Mouse (Mus musculus): ENCODE measurements around the gene Inka1. TPM values are rescaled to one million over a fixed set of nuclear protein-coding genes. Genes with fewer than 3 reads are reported as not detected.

Inka1 gene
- total RNA-seq (2014; rRNA removed) (0.87 and 1.3 TPM in 2 replicates), polyA plus RNA-seq (2012; rRNA removed) (1.1 and 1.7 TPM in 2 replicates)

DNA sequence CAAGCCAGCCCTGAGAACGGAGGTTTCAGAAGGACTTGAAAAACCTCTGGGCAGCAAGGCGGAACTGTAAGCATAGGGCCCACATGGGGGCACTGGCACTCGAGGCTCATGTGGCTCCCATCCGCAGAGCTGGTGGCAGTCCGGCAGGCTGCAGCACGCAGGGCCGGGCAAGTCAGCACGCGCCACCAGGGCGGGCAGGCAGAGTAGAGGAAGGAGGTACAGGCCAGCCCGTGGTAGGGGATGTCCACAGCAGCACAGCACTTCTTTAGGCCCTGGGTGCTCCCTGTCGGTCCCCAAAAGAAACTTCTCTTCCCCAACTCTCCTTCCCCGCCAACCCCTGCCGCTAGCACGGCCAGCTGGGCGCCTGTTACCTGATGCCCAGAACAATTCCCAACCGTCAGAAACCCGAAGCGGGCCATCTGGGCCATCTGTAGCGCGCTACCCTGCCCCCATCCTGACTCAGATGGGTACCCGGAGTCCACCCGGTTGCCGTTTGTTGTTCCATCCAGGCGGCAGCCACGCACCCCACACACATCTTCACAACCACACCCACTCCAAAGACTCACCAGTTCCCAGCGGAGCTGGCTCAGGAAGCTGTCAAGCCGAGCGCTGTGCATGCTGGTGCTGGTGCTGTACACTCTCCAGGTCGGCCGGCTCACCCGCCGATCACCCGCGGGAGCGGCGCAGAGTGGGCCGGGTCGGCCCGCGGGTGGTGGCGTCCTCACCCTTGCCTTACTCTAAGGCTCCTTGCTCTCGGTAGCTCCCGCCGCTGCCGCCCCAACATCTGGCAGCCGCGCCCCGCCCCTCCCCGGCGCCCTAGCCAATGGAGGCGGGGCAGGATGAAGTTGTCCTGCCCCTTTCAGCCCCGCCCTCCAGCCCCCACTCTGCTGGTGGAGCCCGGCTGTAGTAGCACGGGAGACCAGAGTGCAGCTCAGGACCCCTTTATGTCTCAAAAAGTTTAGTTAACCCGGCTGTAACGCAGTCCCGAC, at the start of gene Inka1:
Inka1 (minus strand) TSS at position 749 of the 989 bp plus-strand sequence.
- Histone ChIP-seq H3K4me3 (ENCODE audit: insufficient read depth, low read depth, low read length) (peak within 1 kb of the TSS; percentile 65), H3K79me2 (ENCODE audit: control insufficient read depth, insufficient read depth, low read length) (no peaks in the 10 kb centered on the region), H3K36me3 (ENCODE audit: control insufficient read depth, insufficient read depth, low read length) (no peaks in the 10 kb centered on the region), H3K9ac (ENCODE audit: low read depth, low read length) (peak within 1 kb of the TSS; percentile 48), H3K27ac (replicated peaks; ENCODE audit: insufficient read depth, low read depth, low read length) (peak within 1 kb of the TSS; percentile 11), H3K4me1 (ENCODE audit: control insufficient read depth, insufficient read depth, low read length) (peaks cover 10% of the 10 kb centered on the region; the same call in 1 of the 2 replicates), H3K27me3 (ENCODE audit: control insufficient read depth, insufficient read depth, low read length) (no peaks in the 10 kb centered on the region)
- DNase-seq (ENCODE audit: extremely low read depth, low read depth, low spot score): peak; percentile 27
- WGBS: 9% methylated on average over 58 of the region's 58 CpGs
- TF ChIP-seq CTCF (IDR thresholded peaks at IDR 0.05; ENCODE audit: low read depth, low read length) (no peak), POLR2A (IDR thresholded peaks at IDR 0.05; ENCODE audit: extremely low read depth, insufficient read depth, low read length) (0 out of 2 replicates have a peak, but pooled peaks have one; percentile 38)

DNA sequence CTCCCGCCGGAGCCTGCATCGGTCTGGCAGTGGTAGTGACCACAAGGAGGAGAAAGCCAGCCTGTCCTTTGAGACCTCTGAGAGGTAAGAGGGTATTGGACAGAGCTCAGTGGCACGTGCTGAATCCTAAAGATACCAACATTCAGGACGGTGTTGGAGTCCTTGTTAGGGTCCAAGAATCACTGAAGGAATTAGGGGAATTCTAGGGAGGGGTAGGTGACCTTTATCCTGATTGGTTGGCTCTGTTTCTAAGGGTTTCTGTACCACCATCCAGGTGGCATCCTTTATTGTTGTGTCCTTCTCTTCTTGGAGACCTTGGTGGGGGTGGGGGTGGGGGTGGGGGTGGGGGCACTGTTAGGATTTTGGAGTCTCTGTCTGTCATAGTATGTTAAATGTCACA, 46.4 kb upstream of the Inka1 start:
- Histone ChIP-seq H3K79me2 (ENCODE audit: control insufficient read depth, insufficient read depth, low read length) (peaks cover 7% of the 10 kb centered on the region; the same call in 1 of the 2 replicates), H3K27me3 (ENCODE audit: control insufficient read depth, insufficient read depth, low read length) (no peaks in the 10 kb centered on the region), H3K9ac (ENCODE audit: low read depth, low read length) (no peak overlapping the region), H3K27ac (replicated peaks; ENCODE audit: insufficient read depth, low read depth, low read length) (no peak overlapping the region), H3K36me3 (ENCODE audit: control insufficient read depth, insufficient read depth, low read length) (peaks cover 19% of the 10 kb centered on the region), H3K4me1 (ENCODE audit: control insufficient read depth, insufficient read depth, low read length) (no peaks in the 10 kb centered on the region), H3K4me3 (ENCODE audit: insufficient read depth, low read depth, low read length) (no peak overlapping the region)
- no peak for DNase-seq (ENCODE audit: extremely low read depth, low read depth, low spot score)
- 90% methylated on average over 5 of the region's 5 CpGs for WGBS
- TF ChIP-seq CTCF (IDR thresholded peaks at IDR 0.05; ENCODE audit: low read depth, low read length): no peak

DNA sequence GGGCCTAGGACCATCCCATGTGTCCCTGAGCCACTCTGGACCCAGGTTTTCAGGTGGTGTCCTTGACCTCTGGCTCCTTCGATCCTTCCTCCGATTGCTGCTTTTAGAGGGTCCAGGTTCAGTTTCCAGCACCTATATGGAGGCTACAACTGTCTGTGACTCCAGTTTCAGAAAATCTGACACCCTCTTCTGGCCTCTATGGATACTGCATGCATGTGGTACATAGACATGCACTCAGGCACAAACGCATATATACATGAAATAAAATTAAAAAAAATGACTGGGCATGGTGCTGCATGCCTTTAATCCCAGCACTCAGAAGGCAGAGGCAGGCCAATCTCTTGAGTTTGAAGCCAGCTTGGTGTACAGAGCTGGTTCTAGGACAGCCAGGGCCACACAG, 42.2 kb upstream of the Inka1 start:
- Histone ChIP-seq H3K4me3 (ENCODE audit: insufficient read depth, low read depth, low read length) (no peak overlapping the region), H3K9ac (ENCODE audit: low read depth, low read length) (no peak overlapping the region), H3K36me3 (ENCODE audit: control insufficient read depth, insufficient read depth, low read length) (peaks cover 33% of the 10 kb centered on the region), H3K4me1 (ENCODE audit: control insufficient read depth, insufficient read depth, low read length) (peaks cover 2% of the 10 kb centered on the region; the same call in 1 of the 2 replicates), H3K27ac (replicated peaks; ENCODE audit: insufficient read depth, low read depth, low read length) (no peak overlapping the region), H3K79me2 (ENCODE audit: control insufficient read depth, insufficient read depth, low read length) (peaks cover 12% of the 10 kb centered on the region; the same call in 1 of the 2 replicates), H3K27me3 (ENCODE audit: control insufficient read depth, insufficient read depth, low read length) (no peaks in the 10 kb centered on the region)
- no peak for TF ChIP-seq CTCF (IDR thresholded peaks at IDR 0.05; ENCODE audit: low read depth, low read length)
- no peak for TF ChIP-seq POLR2A (IDR thresholded peaks at IDR 0.05; ENCODE audit: extremely low read depth, insufficient read depth, low read length)
- DNase-seq (ENCODE audit: extremely low read depth, low read depth, low spot score): no peak
- 98% methylated on average over 3 of the region's 3 CpGs for WGBS

DNA sequence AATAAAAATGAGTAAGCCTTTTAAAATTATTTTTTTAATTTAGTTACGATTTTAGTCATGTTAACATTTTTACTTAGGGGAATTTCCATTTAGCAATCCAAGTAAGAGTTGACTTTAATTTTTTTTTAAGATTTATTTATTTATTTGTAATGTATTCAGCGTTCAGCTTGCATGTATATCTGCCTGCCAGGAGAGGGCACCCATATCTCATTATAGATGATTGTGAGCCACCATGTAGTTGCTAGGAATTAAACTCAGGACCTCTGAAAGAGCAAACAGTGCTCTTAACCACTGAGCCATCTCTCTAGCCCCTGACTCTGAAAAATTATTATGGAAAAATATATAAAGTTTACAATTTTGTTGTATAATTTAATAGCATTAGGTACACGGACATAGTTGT, 40.9 kb upstream of the Inka1 start:
- DNase-seq (ENCODE audit: extremely low read depth, low read depth, low spot score): no peak
- peaks cover 12% of the 10 kb centered on the region; the same call in 1 of the 2 replicates for H3K79me2 ChIP-seq (ENCODE audit: control insufficient read depth, insufficient read depth, low read length)
- H3K36me3 ChIP-seq (ENCODE audit: control insufficient read depth, insufficient read depth, low read length): peaks cover 28% of the 10 kb centered on the region
- peaks cover 9% of the 10 kb centered on the region; the same call in 1 of the 2 replicates for H3K4me1 ChIP-seq (ENCODE audit: control insufficient read depth, insufficient read depth, low read length)
- no peak for TF ChIP-seq POLR2A (IDR thresholded peaks at IDR 0.05; ENCODE audit: extremely low read depth, insufficient read depth, low read length)
- no peak overlapping the region for H3K27ac ChIP-seq (replicated peaks; ENCODE audit: insufficient read depth, low read depth, low read length)
- no peaks in the 10 kb centered on the region for H3K27me3 ChIP-seq (ENCODE audit: control insufficient read depth, insufficient read depth, low read length)
- 91% methylated on average over 3 of the region's 3 CpGs for WGBS
- no peak overlapping the region for H3K4me3 ChIP-seq (ENCODE audit: insufficient read depth, low read depth, low read length)
- H3K9ac ChIP-seq (ENCODE audit: low read depth, low read length): no peak overlapping the region

DNA sequence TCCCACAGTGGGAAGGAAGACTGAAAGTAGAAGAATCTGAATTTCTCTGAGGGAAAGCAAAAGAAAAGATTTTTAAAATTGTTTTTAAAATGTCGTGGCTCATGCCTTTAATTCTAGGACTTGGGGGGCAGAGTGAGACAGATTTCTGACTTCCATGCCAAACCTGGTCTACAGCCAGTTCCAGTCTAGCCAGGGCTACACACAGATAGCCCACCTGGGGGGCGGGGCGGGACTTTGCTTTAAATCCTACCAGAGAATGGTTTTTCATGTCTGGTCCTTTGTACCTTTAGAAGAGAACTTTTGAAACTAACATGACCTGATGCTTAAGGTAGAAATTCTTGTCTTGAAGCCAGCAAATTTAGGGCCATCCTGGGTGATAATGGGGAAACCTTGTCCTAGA, 37.5 kb upstream of the Inka1 start:
- WGBS: 77% methylated on average over 3 of the region's 3 CpGs
- TF ChIP-seq CTCF (IDR thresholded peaks at IDR 0.05; ENCODE audit: low read depth, low read length): no peak
- no peak for TF ChIP-seq POLR2A (IDR thresholded peaks at IDR 0.05; ENCODE audit: extremely low read depth, insufficient read depth, low read length)
- Histone ChIP-seq H3K27me3 (ENCODE audit: control insufficient read depth, insufficient read depth, low read length) (no peaks in the 10 kb centered on the region), H3K4me1 (ENCODE audit: control insufficient read depth, insufficient read depth, low read length) (peaks cover 21% of the 10 kb centered on the region; the same call in 1 of the 2 replicates), H3K79me2 (ENCODE audit: control insufficient read depth, insufficient read depth, low read length) (peaks cover 12% of the 10 kb centered on the region; the same call in 1 of the 2 replicates), H3K4me3 (ENCODE audit: insufficient read depth, low read depth, low read length) (no peak overlapping the region), H3K9ac (ENCODE audit: low read depth, low read length) (no peak overlapping the region), H3K36me3 (ENCODE audit: control insufficient read depth, insufficient read depth, low read length) (peaks cover 24% of the 10 kb centered on the region), H3K27ac (replicated peaks; ENCODE audit: insufficient read depth, low read depth, low read length) (no peak overlapping the region)
- DNase-seq (ENCODE audit: extremely low read depth, low read depth, low spot score): peak; percentile 77

All from liver, adult 2 months (tissue).